Mouse (Mus musculus): Measurements from ENCODE around the gene Rab11fip5. TPM values are rescaled to one million over a fixed set of nuclear protein-coding genes. Genes with fewer than 3 reads are reported as not detected.

Gene Rab11fip5
- polyA plus RNA-seq, 1 experiment from 2014 or later, result 42.3 TPM

GRCm38 (mm10) chr6:85348133-85348532, 26.3 kb downstream of the Rab11fip5 start:
- Histone ChIP-seq H3K4me3 (no peak overlapping the region), H3K4me2 (no peak overlapping the region), H3K9ac (no peak overlapping the region), H3K27ac (0 out of 2 replicates have a peak overlapping the region, but pooled peaks have one; percentile 48), H3K27me3 (no peaks in the 10 kb centered on the region), H3K9me3 (replicated peaks) (no peaks in the 10 kb centered on the region), H3K4me1 (replicated peaks) (peaks cover 32% of the 10 kb centered on the region), H3K36me3 (peaks cover 28% of the 10 kb centered on the region)
- WGBS, result 82% methylated on average over 11 of the region's 11 CpGs
- no peak for ATAC-seq (replicated peaks; ENCODE audit: insufficient number of reproducible peaks, insufficient read depth, low FRiP score, low read depth)

- no peaks in the 10 kb centered on the region for H3K9me3 ChIP-seq (replicated peaks)
These were observed 28.3 kb downstream of the Rab11fip5 start for GRCm38 (mm10) chr6:85346028-85346634.

GRCm38 (mm10) chr6:85344929-85345328, 29.5 kb downstream of the Rab11fip5 start:
- no peaks in the 10 kb centered on the region for H3K9me3 ChIP-seq (replicated peaks)
- H3K27me3 ChIP-seq, result no peaks in the 10 kb centered on the region
- ATAC-seq (replicated peaks; ENCODE audit: insufficient number of reproducible peaks, insufficient read depth, low FRiP score, low read depth), result no peak
- no peak overlapping the region for H3K9ac ChIP-seq
- peaks cover 26% of the 10 kb centered on the region for H3K4me1 ChIP-seq (replicated peaks)
- H3K27ac ChIP-seq, result no peak overlapping the region
- no peak overlapping the region for H3K4me3 ChIP-seq
- no peak overlapping the region for H3K4me2 ChIP-seq
- peaks cover 52% of the 10 kb centered on the region for H3K36me3 ChIP-seq

More at GRCm38 (mm10) chr6:85346028-85346634, 28.3 kb downstream of the Rab11fip5 start:
- peaks cover 32% of the 10 kb centered on the region for H3K4me1 ChIP-seq (replicated peaks)
- no peak overlapping the region for H3K9ac ChIP-seq
- peak overlapping the region; percentile 44; the same call in 1 of the 2 replicates for H3K27ac ChIP-seq
- ATAC-seq (replicated peaks; ENCODE audit: insufficient number of reproducible peaks, insufficient read depth, low FRiP score, low read depth), result peak; percentile 60
- no peak overlapping the region for H3K4me3 ChIP-seq
- WGBS, result 40% methylated on average over 6 of the region's 6 CpGs
- H3K36me3 ChIP-seq, result peaks cover 42% of the 10 kb centered on the region
- H3K27me3 ChIP-seq, result no peaks in the 10 kb centered on the region
- no peak overlapping the region for H3K4me2 ChIP-seq

GRCm38 (mm10) chr6:85343027-85343426, 31.4 kb downstream of the Rab11fip5 start:
- no peak for ATAC-seq (replicated peaks; ENCODE audit: insufficient number of reproducible peaks, insufficient read depth, low FRiP score, low read depth)
- H3K9ac ChIP-seq, result no peak overlapping the region
- H3K36me3 ChIP-seq, result peaks cover 48% of the 10 kb centered on the region
- WGBS, result 79% methylated on average over 8 of the region's 8 CpGs
- no peaks in the 10 kb centered on the region for H3K9me3 ChIP-seq (replicated peaks)
- peaks cover 9% of the 10 kb centered on the region for H3K4me1 ChIP-seq (replicated peaks)
- H3K4me2 ChIP-seq, result no peak overlapping the region
- no peak overlapping the region for H3K27ac ChIP-seq
- H3K27me3 ChIP-seq, result no peaks in the 10 kb centered on the region
- no peak overlapping the region for H3K4me3 ChIP-seq

- ATAC-seq (replicated peaks; ENCODE audit: insufficient number of reproducible peaks, insufficient read depth, low FRiP score, low read depth), result no peak
- Histone ChIP-seq H3K27ac (no peak overlapping the region), H3K36me3 (peaks cover 48% of the 10 kb centered on the region), H3K4me3 (no peak overlapping the region), H3K4me2 (no peak overlapping the region), H3K9me3 (replicated peaks) (no peaks in the 10 kb centered on the region), H3K27me3 (no peaks in the 10 kb centered on the region), H3K4me1 (replicated peaks) (peaks cover 9% of the 10 kb centered on the region), H3K9ac (no peak overlapping the region)
- WGBS, result 64% methylated on average over 13 of the region's 13 CpGs
These were observed 32.5 kb downstream of the Rab11fip5 start for GRCm38 (mm10) chr6:85341814-85342501.

- Histone ChIP-seq H3K4me3 (no peak overlapping the region), H3K4me1 (replicated peaks) (no peaks in the 10 kb centered on the region), H3K4me2 (no peak overlapping the region), H3K27ac (no peak overlapping the region), H3K9ac (no peak overlapping the region), H3K36me3 (peaks cover 55% of the 10 kb centered on the region), H3K9me3 (replicated peaks) (no peaks in the 10 kb centered on the region), H3K27me3 (no peaks in the 10 kb centered on the region)
- ATAC-seq (replicated peaks; ENCODE audit: insufficient number of reproducible peaks, insufficient read depth, low FRiP score, low read depth), result no peak
- WGBS, result 65% methylated on average over 12 of the region's 12 CpGs
These were observed 34.2 kb downstream of the Rab11fip5 start for GRCm38 (mm10) chr6:85340184-85340583.

- Histone ChIP-seq H3K36me3 (peaks cover 51% of the 10 kb centered on the region), H3K4me1 (replicated peaks) (no peaks in the 10 kb centered on the region), H3K27ac (no peak overlapping the region), H3K9ac (no peak overlapping the region), H3K4me2 (no peak overlapping the region), H3K4me3 (no peak overlapping the region), H3K27me3 (no peaks in the 10 kb centered on the region), H3K9me3 (replicated peaks) (no peaks in the 10 kb centered on the region)
- ATAC-seq (replicated peaks; ENCODE audit: insufficient number of reproducible peaks, insufficient read depth, low FRiP score, low read depth), result 0 out of 2 replicates have a peak, but pooled peaks have one; percentile 11
- 79% methylated on average over 1 of the region's 1 CpGs for WGBS
These were observed 35.0 kb downstream of the Rab11fip5 start for GRCm38 (mm10) chr6:85339273-85339901.

GRCm38 (mm10) chr6:85336944-85337343, 37.5 kb downstream of the Rab11fip5 start:
- no peaks in the 10 kb centered on the region for H3K27me3 ChIP-seq
- no peak overlapping the region for H3K4me3 ChIP-seq
- no peak for ATAC-seq (replicated peaks; ENCODE audit: insufficient number of reproducible peaks, insufficient read depth, low FRiP score, low read depth)
- no peak overlapping the region for H3K4me2 ChIP-seq
- H3K9me3 ChIP-seq (replicated peaks), result no peaks in the 10 kb centered on the region
- H3K4me1 ChIP-seq (replicated peaks), result peaks cover 12% of the 10 kb centered on the region
- 79% methylated on average over 9 of the region's 9 CpGs for WGBS
- no peak overlapping the region for H3K27ac ChIP-seq
- H3K9ac ChIP-seq, result no peak overlapping the region
- peaks cover 43% of the 10 kb centered on the region; the same call in 1 of the 2 replicates for H3K36me3 ChIP-seq

- peaks cover 28% of the 10 kb centered on the region; the same call in 1 of the 2 replicates for H3K36me3 ChIP-seq
- no peak overlapping the region for H3K4me3 ChIP-seq
- H3K27ac ChIP-seq, result no peak overlapping the region
- H3K27me3 ChIP-seq, result no peaks in the 10 kb centered on the region
- H3K9me3 ChIP-seq (replicated peaks), result no peaks in the 10 kb centered on the region
- no peak overlapping the region for H3K4me2 ChIP-seq
- no peak for ATAC-seq (replicated peaks; ENCODE audit: insufficient number of reproducible peaks, insufficient read depth, low FRiP score, low read depth)
- peaks cover 20% of the 10 kb centered on the region for H3K4me1 ChIP-seq (replicated peaks)
- H3K9ac ChIP-seq, result no peak overlapping the region
- WGBS, result 61% methylated on average over 3 of the region's 3 CpGs
These were observed 39.1 kb downstream of the Rab11fip5 start for GRCm38 (mm10) chr6:85335352-85335751.

GRCm38 (mm10) chr6:85334851-85335250, 39.6 kb downstream of the Rab11fip5 start:
- WGBS, result 70% methylated on average over 5 of the region's 5 CpGs

GRCm38 (mm10) chr6:85334251-85334650, 40.2 kb downstream of the Rab11fip5 start:
- H3K27me3 ChIP-seq, result no peaks in the 10 kb centered on the region
- H3K27ac ChIP-seq, result peak overlapping the region; percentile 94; the same call in 1 of the 2 replicates
- ATAC-seq (replicated peaks; ENCODE audit: insufficient number of reproducible peaks, insufficient read depth, low FRiP score, low read depth), result no peak
- H3K4me1 ChIP-seq (replicated peaks), result peaks cover 20% of the 10 kb centered on the region
- no peak overlapping the region; the same call in 1 of the 2 replicates for H3K4me3 ChIP-seq
- H3K9ac ChIP-seq, result no peak overlapping the region
- H3K9me3 ChIP-seq (replicated peaks), result no peaks in the 10 kb centered on the region
- peak overlapping the region; percentile 95 for H3K4me2 ChIP-seq
- H3K36me3 ChIP-seq, result peaks cover 24% of the 10 kb centered on the region; the same call in 1 of the 2 replicates

More at GRCm38 (mm10) chr6:85334851-85335250, 39.6 kb downstream of the Rab11fip5 start:
- peaks cover 24% of the 10 kb centered on the region; the same call in 1 of the 2 replicates for H3K36me3 ChIP-seq
- H3K9me3 ChIP-seq (replicated peaks), result no peaks in the 10 kb centered on the region
- no peak overlapping the region for H3K27ac ChIP-seq
- H3K27me3 ChIP-seq, result no peaks in the 10 kb centered on the region
- no peak overlapping the region for H3K9ac ChIP-seq
- peaks cover 20% of the 10 kb centered on the region for H3K4me1 ChIP-seq (replicated peaks)
- ATAC-seq (replicated peaks; ENCODE audit: insufficient number of reproducible peaks, insufficient read depth, low FRiP score, low read depth), result no peak
- no peak overlapping the region for H3K4me2 ChIP-seq
- no peak overlapping the region for H3K4me3 ChIP-seq

Data from heart, embryonic 15.5 days (tissue).